Mouse (Mus musculus) lung, postnatal 4 days (tissue): ENCODE measurements around the gene Itsn1.

ENCODE experiments used
- DNase-seq, 2 experiments: peaks; one replicate each; pipeline ENCODE4 v3.0.0; 2021

Gene Itsn1

DNA sequence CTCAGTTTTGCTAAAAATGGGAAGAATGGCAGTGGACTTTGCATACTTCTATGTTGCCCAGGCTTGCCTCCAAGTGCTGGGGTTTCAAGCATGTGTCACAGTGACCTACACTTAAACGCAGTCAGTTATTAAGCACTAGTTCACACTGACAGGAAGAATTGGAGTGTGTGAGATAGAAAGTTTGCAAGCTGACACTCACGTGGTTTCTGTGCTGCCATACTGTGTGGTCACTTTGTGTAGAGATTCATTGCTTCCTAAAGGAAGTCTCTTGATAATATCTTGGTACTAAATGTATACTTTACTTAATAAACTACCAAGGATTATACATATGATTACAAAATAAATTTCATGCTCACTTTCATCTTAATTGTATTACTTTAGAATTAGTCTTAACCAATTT lies 3.7 kb downstream of the Itsn1 start:
- DNase-seq = no peak

DNA sequence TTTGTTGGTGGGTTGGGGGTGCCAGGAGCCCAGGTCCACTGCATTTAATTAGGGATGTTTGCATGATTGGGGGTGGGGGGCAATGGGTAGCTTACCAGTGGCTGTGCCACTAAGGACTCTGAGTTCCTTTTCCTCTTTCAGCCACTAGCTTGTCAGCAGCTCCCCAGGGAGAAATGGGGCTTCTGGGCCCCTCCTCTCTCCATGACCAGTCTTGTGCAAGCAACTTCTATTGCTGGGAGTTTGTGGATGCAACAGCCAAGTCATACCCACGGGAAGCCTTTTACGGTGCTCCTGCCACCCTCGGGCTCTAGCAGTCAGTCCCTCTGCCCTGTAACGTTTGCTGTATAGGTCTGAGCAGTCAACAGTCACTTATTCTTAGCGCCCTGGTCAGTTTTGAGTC lies 5.7 kb downstream of the Itsn1 start:
- peak in 1 of 2 experiments; percentile 32 for DNase-seq

DNA sequence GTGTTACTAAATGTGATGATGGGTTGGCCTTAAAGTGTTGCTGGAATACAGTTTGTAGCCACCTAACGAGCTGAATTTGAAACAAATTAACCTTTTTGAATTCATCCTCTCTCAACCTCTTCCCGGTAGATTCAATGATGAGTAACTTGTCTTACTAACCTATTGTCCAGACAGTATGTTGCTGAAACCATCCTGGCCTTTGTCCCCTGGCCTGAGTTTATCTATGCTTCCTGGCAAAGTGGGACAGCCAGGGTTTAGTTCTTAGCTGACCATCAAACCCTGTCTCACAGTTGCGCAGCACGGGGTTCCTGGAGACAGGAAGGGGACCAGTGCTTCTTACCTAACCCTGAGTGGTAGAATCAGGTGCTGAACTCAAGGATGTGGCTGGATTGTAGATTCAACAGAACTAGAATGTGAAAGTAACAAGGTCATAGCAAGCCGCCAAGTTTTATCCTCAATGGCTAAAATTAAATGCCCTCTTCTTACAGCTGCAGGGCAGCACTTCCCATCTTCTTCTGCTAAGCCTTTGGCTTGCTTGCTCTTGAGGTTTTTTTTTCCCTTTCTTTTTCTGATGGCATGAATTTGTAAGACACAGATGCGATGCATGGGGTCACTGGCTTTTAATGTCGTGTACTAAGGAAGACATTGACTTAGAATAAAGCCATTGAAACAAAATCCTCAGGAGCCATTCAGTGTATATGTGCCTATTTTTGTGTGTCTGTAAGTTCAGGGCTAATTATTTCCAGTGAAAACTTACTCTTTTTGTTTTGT lies 7.2 kb downstream of the Itsn1 start:
- no peak for DNase-seq

GRCm38 (mm10) chr16:91738505-91738904 lies 9.4 kb downstream of the Itsn1 start:
- DNase-seq = no peak

DNA sequence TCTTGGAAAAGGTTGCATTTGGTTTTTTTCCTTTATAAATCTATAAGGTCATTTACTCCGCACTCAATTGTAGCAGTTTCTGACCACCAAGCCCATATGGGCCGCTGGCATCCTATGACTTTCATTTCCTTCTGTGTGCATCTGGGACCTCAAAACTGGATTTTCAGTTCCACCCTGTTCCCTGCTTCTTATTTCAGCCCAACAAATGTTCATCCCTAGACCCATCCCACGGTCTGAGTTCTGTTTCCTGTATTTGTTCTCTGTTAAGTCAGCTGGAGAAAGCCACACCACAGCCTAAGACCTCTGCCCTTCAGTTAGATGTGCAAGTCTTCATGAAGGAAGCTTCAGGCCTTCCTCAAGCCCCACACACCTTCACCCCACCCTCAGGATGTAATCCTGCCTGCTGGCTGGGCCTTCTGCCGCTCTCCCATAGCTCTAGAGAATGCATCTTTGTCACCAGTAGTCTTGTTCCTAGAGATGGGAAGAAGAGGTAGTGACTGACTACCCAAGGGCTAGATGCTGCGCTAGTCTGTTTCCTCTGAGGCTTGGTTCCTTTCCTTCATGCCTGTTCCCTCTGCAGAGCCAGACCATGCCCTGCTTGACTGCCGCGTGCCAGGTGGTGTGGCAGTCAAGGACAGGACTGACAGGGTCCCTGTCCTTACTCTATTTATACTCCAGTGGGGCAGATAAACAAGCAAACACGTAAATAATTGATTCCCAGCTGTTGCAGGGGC lies 11.3 kb downstream of the Itsn1 start:
- no peak for DNase-seq

DNA sequence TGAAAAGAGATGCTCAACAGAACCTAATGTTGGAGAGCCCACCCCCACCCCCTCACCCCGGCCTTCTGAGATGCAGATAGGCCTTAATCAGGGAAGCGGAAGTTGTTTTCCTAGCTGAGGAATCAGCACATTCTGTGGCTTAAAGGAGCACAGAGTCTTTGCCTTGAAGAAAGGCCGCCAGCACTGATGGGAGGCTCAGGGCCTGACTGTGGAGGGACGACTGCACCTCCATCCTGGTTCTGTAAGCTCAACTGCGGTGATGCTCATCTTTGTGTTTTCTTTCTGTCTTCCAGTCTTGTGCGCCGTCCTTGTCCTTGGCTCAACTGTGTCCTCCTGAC lies 11.8 kb downstream of the Itsn1 start:
- DNase-seq = no peak

- no peak for DNase-seq
Observed at GRCm38 (mm10) chr16:91743055-91743454, 14.0 kb downstream of the Itsn1 start.

- DNase-seq = peak; percentile 23 to 48
Observed at GRCm38 (mm10) chr16:91746101-91746950, 17.2 kb downstream of the Itsn1 start.

- no peak for DNase-seq
Observed at GRCm38 (mm10) chr16:91747567-91747966, 18.5 kb downstream of the Itsn1 start.

- no peak for DNase-seq
Observed at GRCm38 (mm10) chr16:91751644-91752385, 22.7 kb downstream of the Itsn1 start.

GRCm38 (mm10) chr16:91753611-91754010 lies 24.5 kb downstream of the Itsn1 start:
- no peak for DNase-seq

DNA sequence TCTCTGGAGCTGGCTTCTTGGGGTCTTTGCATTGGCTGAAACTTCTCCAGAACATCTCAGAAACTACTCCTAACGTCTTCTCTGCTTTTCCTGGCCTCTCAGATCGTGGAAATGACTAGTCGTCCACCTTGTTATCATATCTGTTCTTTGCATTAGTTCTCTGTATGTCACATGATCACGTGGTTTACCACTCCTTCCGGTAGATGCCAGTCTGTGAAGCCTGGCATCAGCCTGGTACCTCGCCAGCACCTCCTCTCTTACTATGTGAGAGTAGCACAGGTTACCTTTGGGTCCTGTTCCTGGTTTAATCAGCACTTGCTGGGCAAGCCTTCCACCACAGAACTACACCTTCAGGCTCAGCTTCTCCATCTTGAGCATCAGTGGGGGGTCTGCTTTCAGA lies 25.9 kb downstream of the Itsn1 start:
- no peak for DNase-seq

DNA sequence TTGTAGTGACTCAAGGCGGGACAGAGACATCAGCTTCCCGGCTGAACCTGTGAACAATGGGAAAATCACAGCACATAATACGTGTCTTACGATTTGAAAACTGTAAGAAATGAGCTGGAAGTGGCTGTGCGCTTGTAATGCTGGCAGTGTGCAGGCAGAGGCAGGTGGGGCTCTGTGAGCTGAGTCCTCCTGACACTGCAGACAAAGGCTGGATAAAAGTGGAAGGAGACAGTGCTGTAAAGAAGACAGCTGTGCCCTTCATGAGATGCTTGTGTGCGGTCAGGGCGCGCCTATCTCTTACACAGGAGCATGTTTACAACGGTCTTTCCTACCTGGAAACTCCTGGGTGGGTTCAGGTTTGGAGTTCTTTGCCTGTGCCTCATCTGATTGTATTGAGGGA lies 32.1 kb downstream of the Itsn1 start:
- DNase-seq = no peak

DNA sequence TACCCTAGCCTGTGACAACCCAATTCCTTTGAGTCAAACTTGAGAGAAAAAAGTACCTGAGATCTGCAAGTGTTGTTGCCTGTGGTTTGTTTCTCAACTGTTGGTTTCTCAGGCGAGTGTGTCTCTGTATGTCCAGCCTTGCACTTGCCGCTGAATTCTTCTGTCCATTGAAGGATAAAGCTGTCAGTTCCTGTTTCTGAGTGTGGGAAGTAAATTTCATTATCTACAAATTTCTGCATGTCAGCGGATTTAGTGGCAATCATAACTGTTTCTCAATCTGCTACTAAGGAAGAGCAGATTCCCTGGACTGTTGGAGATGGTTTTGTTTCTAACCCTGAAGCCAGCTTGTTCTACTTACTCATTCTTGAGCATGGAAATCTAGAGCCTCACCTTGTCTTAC lies 32.7 kb downstream of the Itsn1 start:
- DNase-seq = no peak

GRCm38 (mm10) chr16:91762476-91762875 lies 33.4 kb downstream of the Itsn1 start:
- no peak for DNase-seq

- DNase-seq = no peak
Observed at GRCm38 (mm10) chr16:91763975-91764374, 34.9 kb downstream of the Itsn1 start.

GRCm38 (mm10) chr16:91764414-91764813 lies 35.3 kb downstream of the Itsn1 start:
- DNase-seq = no peak

- DNase-seq = no peak
Observed at GRCm38 (mm10) chr16:91765121-91765815, 36.2 kb downstream of the Itsn1 start.

- DNase-seq = no peak
Observed at GRCm38 (mm10) chr16:91765816-91766210, 36.7 kb downstream of the Itsn1 start.

GRCm38 (mm10) chr16:91767165-91767701 lies 38.2 kb downstream of the Itsn1 start:
- DNase-seq = no peak

DNA sequence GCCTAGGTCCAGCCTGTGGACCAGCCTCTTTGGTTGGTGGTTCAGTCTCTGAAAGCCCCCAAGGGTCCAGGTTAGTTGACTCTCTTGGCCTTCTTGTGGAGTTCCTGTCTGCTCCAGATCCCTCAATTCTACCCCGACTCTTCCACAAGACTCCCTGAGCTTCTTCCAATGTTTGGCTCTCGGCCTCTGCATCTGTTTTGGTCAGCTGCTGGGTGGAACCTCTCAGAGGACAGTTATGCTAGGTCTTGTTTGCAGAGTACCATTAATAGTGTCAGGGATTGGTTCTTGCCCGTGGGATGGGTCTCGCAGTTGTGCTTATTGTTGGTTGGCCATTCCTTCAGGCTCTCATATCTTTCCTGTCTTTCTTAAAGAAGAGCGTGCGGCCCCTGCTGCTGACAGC lies 39.5 kb downstream of the Itsn1 start:
- no peak for DNase-seq

- no peak for DNase-seq
Observed at GRCm38 (mm10) chr16:91769911-91770310, 40.8 kb downstream of the Itsn1 start.
